Mouse (Mus musculus) NIH3T3 (cell line): ENCODE results near the gene Hist1h4c.
"Not testable (repeated sequence)": the region's sequence is repeated elsewhere in the genome, so short reads cannot be mapped to it uniquely, and the experiment has no call there.

Source experiments
- DNase-seq: peaks from one replicate; pipeline ENCODE4 v3.0.0-alpha.2; 2012; ENCODE audit warnings: low read depth

The Hist1h4c gene

DNA sequence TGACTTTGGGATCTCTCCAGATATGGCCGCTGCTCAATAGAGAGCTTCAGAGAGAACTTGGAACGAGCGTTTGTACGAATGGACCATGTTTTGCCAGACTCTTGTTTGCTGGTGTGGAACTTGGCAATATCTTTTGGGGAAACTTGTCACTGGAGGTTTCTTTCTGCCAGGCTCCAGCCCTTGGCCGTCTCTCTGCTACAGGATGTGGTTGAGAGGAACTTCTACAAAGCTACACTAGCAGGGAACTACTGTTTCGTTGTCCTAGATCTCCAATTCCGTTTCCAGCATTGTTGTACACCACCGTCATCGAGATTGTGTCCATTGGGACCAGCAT, 30.9 kb upstream of the Hist1h4c start:
- DNase-seq, result no peak

DNA sequence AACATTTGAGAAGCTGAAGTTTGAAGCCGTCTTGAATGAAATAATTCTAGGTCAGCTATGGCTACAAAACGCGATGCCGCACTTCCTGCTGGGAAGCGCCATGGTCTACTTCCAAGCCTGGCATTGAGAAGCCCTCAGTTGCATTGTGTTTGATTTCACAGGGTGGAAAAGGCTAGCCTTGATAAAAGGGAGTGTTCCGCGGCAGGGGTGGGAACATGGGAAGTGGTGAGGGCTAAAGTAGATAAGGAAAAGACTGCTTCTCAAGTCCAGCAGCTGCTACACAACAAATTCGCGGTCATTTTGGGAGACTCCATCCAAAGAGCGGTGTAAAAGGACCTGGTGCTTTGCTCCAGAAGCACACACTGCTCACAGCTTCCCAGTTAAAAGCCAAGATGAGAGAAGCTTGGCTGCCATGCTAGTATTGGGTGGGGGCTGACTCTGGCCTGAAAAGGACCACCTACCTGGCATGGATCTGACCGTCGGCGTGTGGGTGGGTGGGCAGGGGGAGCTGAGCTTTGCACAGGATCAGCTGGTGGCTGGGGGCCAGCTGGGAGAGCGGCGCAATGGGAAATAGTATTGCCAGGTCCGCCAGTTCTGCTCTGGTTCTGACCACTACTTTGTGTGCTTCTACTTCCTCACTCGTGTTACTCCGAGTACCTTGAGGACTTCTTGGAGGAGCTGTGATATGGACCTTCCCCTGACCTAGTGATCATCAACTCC, 30.4 kb upstream of the Hist1h4c start:
- DNase-seq, result no peak

- DNase-seq, result no peak
Observed at GRCm38 (mm10) chr13:23725213-23725612, 27.0 kb upstream of the Hist1h4c start.

DNA sequence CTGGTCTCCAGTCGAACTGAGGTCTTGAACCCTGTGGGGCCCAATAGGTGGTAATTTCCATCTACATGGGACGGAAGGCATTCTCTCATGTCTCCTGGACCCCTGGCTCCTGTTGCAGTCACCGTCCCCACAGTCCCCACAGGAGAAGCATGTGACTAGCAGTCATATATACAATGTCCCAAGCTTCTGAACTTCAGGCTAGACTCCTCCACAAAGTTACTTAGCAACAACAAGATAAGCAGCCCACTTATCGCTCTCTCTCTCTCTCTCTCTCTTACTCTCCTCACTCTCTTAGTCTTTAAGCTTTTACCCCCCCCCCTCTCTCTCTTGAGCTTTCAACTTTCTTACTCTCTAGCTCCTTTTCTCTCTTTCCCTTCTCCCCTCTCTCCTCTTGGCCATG, 26.0 kb upstream of the Hist1h4c start:
- DNase-seq, result no peak

DNA sequence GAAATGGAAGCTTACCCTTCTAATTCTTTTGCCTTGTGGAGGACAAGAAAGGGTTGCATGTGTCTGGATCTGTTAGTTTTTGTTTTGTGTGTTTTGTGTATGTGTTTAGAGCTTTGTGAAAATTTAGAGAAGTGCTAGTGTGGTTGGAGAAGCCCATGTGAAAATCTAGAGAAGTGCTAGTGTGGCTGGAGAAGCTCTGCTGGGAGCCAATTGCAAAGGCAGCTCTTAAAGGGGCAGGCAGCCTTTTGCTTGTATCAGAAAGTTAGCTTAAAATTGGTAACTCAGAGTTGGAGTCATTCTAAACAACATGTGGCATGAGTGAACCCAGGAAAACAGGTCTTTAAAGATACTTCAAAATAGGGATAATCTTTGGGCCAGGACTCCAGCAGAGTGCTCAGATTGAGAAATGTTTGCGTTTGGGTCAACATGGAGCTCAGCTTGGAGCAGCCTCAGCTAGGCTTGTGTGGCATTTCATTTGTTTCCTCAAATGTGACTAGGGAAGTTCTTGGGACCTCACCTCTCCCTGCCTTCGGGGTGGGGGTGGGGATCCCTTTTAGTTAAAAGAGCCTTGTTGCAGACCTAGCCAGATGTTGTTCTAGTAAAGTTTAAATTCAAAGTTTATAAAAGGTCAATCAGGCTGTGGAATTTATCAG, 19.5 kb upstream of the Hist1h4c start:
- not testable (repeated sequence) for DNase-seq

GRCm38 (mm10) chr13:23717176-23717575, 18.9 kb upstream of the Hist1h4c start:
- DNase-seq, result no peak

- no peak for DNase-seq
Observed at GRCm38 (mm10) chr13:23716261-23717042, 18.2 kb upstream of the Hist1h4c start.

DNA sequence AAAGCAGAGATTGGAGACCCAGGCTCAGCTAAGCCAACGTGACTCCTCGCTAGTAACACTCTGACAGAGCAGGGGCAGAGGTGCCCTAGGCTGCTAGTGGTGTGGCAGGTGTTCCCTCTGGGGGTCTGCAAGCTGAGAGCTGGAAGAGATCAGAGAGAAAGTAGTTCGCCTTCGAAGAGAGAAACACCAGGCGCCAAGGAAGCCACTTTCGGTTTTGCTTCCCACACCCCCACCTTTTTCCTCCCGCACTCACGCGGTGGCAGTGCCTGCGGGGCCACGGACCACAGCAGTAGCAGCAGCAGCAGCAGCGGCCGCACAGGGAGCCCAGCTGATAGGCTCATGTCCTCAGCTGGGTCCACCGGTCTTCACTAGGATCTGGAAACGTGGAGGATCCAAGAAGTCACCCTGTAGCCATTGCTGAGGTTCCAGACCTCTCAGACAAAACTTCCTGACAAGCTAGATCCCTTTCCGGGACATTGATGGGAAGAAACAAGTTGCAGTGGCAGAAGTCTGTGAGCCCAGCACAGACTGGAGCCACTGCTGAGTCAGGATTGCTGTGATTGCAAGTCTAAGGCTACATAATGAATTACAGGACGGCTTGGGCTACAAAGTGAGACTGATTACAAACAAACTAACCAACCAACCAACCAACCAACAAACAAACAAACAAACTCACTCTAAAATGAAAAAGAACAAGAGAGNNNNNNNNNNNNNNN, 12.3 kb upstream of the Hist1h4c start, which contains the start of gene Hfe:
Hfe (minus strand) TSS at position 481 of the 716 bp plus-strand sequence.
- DNase-seq, result peak; percentile 46

GRCm38 (mm10) chr13:23709714-23710373, 11.6 kb upstream of the Hist1h4c start:
- DNase-seq, result peak; percentile 22

DNA sequence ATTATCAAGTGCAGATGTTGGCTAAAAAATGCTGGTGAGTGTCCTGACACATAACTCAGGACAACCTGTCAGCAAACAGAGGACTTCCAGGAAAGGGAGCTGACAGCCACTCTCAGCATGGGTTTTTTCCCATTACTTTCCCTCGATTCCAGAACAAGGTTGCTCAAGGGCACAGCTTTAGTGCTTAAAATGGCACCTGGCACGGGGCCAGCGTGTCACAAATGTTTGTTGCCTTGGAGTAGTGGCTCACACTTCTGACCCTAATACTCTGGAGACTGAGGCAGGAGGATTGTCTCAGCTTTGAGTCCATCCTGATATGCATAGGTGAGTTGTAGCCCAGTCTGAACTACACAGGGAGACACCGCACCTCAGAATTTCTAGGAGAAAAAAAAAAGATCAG, 10.4 kb upstream of the Hist1h4c start:
- DNase-seq, result no peak

DNA sequence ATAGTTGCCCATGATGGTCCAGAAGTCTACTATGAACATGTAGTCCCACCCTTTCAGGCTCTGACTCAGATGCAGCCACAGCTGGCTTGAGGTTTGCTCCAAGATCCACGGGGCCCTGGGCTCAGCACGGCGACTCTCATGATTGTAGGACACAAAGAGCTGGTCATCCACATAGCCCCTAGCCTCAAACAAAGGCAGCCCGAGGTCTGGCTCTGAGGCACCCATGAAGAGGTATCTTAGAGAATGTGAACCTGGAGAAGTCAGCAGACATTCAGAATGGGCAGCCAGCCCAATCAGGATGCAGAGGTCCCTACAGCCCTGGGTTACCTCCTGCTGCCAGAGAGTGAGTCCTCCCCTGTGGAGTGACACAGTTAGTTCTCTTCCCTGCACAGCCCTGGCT, 9.8 kb upstream of the Hist1h4c start:
- DNase-seq, result no peak

DNA sequence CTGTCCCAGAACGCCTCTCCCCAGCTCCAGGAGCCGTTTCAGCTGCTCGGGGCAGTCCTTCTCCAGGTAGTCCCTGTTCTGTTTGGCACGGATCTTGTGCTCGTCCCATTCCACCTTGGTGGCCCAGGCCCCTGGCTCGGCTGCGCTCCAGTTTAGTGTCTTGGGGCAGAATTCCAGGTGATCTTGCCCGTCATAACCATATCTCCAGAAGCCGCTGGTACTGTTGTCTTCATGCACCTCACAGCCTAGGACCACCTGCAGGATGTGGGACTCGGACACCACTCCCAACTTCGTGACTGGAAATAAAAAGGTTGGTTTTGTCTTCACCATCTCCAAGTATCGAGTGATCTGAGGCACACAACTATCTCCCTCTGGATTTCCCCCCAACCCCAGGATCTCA, 8.5 kb upstream of the Hist1h4c start:
- DNase-seq, result no peak

- DNase-seq, result no peak
Observed at GRCm38 (mm10) chr13:23705751-23706356, 7.6 kb upstream of the Hist1h4c start.

GRCm38 (mm10) chr13:23702801-23703200, 4.5 kb upstream of the Hist1h4c start:
- not testable (repeated sequence) for DNase-seq

DNA sequence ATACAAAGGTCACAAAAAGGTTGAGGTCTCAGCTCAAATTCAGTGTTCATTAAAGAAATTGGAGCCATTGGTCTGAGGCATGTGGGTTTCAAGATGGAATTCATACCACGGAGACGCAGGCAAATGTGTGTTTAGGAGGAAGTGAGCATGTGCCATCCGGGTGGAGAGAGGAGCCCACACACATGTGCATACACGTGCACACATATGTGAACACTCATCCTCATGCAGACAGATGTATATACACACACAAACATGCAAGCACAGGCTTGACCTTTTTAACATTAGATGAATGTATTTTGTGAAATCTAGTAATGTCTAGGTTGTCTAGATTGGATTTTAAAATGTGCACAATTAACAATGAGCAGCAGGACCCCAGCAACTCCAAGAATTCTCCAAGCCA, 4.0 kb upstream of the Hist1h4c start:
- DNase-seq, result no peak

- peak; percentile 85 for DNase-seq
Observed at GRCm38 (mm10) chr13:23700786-23701520, 2.7 kb upstream of the Hist1h4c start.

DNA sequence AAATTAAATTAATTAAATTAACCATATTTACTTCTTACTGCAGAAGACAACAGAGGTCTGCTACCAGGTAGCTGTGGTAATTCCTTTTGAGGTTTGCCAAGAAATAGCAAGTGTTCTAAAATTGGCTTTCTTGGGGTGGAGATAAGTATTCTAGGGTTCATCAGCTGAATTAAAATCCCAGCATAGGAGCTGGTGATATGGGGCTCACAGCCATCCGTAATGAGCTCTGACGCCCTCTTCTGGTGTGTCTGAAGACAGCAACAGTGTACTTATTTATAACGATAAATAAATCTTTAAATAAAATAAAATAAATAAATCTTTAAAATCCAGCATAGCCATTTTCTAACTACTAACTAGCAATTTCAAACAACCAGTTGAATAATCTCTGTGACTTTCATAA, 1.5 kb upstream of the Hist1h4c start:
- DNase-seq, result no peak

GRCm38 (mm10) chr13:23698996-23699395, 742 bp upstream of the Hist1h4c start:
- no peak for DNase-seq

GRCm38 (mm10) chr13:23697491-23698299, 559 bp downstream of the Hist1h4c start:
- DNase-seq, result peak; percentile 83

- no peak for DNase-seq
Observed at GRCm38 (mm10) chr13:23696061-23696474, 2.2 kb downstream of the Hist1h4c start.
